Mouse (Mus musculus): ENCODE measurements around the gene Slc38a4.

GRCm38 (mm10) chr15:96971906-96972305, 83.8 kb downstream of the Slc38a4 start:
- TF ChIP-seq CTCF (IDR thresholded peaks at IDR 0.05; ENCODE audit: borderline replicate concordance, insufficient read depth, low read depth, low read length), result no peak
- TF ChIP-seq POLR2A (IDR thresholded peaks at IDR 0.05; ENCODE audit: borderline replicate concordance, insufficient read depth, low read length), result no peak
